Mouse (Mus musculus) right cerebral cortex, postnatal 10 days (tissue): Measurements from ENCODE around the gene Thra.
A peak's percentile ranks its signal among the peaks of the same experiment; 100 is the strongest.
"Not testable (repeated sequence)": the region's sequence is repeated elsewhere in the genome, so short reads cannot be mapped to it uniquely, and the experiment has no call there.

Experiments
- DNase-seq, 2 experiments: peaks; one replicate each; pipeline ENCODE4 v3.0.0; 2021; ENCODE audit warnings: low spot score in 2 of 2

Thra gene

DNA sequence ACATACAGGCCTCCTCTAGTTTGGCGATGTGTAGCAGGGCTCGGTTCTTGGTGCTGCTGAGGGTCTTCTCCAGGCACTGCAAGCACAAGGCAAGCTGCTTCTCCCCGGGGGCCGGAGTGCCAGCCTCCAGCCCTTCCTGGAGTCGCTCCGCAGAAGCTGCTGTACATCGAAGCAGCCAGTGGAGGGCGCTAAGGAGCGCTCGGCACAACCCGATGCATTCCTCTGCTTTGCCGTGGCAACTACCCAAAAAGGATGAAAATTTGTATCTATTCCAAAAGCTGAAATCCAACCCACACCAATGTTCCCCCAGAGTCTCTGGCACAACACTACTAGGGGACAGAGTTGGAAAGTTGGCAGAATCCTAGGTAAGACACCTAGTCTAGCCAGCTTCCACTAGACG is 22.5 kb upstream of the Thra start:
- DNase-seq = peak; percentile 80 to 86

GRCm38 (mm10) chr11:98720756-98721155 is 19.7 kb upstream of the Thra start:
- no peak for DNase-seq

DNA sequence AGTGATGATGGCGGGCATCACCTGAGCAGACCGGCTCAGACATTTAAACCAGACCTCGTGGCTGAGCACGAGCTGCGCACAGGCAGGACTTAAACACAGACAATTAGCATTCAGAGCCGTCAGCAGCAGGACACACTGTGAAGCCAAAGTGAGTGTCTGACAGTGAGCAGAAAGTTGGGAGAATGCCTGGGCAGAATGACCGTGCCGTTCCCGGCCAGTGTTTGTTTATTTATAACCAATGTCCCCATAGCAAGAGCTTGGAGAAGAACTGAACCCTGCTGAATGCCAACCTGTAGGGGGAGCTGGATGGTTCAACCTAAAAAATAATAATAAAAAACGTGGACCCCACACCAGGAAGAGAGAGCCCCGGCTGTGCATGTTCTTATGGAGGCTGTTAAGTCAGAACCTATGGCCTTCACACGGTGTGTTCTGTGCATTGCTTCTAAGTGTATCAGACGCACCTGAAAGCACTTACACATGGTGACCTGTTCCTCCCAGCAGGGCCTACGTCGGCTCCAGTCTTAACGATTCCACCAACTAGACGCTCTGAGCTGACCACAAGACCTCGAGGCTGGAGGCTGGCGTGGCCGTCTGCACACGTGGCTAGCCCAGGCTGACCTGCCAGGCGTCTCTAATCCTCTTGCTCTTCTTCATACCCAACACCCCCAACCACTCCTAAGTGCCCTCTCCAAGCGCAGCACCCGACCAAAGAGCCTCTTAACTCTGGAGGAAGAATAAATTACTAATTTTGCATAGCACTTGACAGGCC is 18.8 kb upstream of the Thra start:
- DNase-seq = peak; percentile 74 to 84

- no peak for DNase-seq
Observed at GRCm38 (mm10) chr11:98723098-98723497, 17.3 kb upstream of the Thra start.

DNA sequence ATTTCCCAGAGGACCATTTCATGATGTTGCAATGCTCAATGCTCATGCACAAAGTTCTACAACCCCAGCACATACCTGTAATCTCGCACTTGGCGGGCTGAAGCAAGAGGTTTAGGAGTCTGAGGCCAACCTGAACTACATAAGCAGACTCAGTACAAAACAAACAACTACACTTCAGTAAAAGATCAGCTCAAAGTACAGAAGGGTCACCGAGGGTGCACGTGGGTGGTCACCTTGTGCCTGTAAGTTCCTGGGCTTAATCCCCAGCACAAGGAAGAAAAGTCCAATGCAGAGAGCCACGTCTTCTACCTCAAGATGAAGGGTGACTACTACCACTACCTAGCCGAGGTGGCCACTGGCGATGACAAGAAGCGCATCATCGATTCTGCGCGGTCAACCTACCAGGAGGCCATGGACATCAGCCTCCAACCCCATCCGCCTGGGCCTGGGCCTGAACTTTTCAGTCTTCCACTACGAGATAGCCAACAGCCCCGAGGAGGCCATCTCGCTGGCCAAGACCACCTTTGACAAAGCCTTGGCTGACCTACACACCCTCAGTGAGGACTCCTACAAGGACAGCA is 14.4 kb upstream of the Thra start:
- no peak for DNase-seq

- DNase-seq = peak; percentile 94 to 97
Observed at GRCm38 (mm10) chr11:98729119-98729588, 11.3 kb upstream of the Thra start, which contains the start of gene Med24. Med24 (minus strand) TSS chr11:98729435.

DNA sequence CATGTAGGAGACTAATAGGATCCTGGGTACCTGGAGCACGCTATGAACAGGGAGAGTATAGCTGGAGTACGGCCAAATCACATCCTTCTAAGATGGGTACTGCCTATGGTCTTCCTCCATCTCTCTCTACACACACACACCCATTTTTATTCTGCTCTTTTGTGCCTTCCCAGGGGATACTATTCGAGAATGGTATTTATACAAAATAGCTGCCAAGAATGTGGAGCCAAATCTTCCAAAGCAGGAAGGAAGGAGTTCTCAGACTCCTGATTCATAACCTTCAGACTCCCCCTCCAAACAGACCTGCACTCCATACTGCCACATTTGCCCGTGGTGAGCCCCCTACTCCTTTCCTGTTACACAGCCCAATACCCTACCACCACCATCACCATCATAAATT is 9.7 kb upstream of the Thra start:
- DNase-seq = no peak

GRCm38 (mm10) chr11:98731134-98731533 is 9.3 kb upstream of the Thra start:
- peak; percentile 78 to 83 for DNase-seq

DNA sequence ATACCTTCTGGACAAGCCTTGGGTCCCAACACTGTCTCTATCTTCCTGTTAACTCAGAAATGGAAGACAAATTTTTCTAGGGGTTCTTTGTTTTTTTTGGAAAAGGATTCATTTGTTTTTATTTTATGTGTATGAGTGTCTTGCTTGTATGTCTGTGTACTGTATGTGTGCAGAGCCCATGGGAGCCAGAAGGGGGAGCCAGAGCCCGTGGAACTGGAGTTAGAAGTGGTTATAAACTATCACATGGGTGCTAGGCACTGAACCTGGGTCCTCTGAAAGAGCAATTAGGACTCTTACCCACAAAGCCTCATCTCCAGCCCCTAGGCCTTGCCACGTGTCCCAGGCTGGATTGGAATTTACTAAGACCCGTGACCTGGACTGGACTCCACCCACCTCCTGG is 6.4 kb upstream of the Thra start:
- DNase-seq = no peak

DNA sequence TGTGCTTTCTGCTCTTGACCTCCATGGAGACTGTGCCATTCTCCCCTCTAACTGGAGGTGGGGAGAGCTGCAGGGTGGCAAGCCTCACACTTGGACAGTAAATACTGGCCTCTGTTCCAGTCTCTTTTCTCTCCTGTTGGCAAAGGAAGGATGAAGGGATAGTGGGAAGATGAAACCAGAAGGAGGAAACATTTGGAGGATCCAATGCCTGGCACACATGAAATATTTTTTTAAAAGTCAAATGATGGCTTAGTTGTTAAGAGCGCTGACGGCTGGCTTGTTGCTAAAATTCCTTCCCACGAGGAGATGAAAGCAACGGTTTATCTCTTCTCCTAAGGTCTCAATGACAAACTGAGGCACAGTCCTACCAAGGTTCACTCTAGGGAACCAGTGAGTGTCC is 5.3 kb upstream of the Thra start:
- DNase-seq = no peak

- DNase-seq = no peak
Observed at GRCm38 (mm10) chr11:98736176-98736575, 4.3 kb upstream of the Thra start.

DNA sequence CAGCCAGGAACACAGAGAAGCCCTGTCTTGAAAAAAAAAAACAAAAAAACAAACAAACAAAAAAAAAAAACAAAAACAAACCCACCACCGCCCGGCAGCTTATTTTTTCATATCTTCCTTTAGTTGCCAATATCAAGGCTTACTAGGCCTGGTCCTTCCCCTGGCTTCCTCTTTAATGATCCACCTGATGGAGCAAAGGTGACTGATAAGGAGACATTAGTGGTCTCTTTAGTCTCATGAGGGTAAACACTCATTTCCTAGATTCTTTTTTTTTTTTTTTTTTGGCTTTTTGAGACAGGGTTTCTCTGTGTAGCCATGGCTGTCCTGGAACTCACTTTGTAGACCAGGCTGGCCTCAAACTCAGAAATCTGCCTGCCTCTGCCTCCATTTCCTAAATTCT is 3.2 kb upstream of the Thra start:
- DNase-seq = not testable (repeated sequence)

- DNase-seq = peak; percentile 83 to 93
Observed at GRCm38 (mm10) chr11:98738428-98738911, 2.0 kb upstream of the Thra start.

GRCm38 (mm10) chr11:98738925-98739324 is 1.5 kb upstream of the Thra start:
- DNase-seq = no peak

DNA sequence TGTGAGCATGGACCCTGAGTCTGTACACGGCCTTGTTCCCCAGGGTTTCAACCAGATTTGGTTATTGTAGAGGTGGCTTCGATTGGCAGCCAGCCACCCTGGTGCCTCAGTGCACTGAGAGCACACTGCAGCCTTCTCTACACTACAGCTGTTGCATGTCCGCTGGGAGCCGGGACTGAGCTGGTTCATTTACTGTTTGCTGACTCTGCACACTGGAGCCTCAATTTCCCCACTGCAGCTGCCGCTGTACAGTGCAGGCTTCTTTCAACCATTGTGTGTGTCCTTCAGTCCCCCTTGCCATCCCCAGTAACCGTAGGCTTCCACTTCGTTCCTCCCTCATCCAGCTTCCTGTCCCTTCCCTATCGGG is 429 bp upstream of the Thra start:
- DNase-seq = peak; percentile 72 to 77

DNA sequence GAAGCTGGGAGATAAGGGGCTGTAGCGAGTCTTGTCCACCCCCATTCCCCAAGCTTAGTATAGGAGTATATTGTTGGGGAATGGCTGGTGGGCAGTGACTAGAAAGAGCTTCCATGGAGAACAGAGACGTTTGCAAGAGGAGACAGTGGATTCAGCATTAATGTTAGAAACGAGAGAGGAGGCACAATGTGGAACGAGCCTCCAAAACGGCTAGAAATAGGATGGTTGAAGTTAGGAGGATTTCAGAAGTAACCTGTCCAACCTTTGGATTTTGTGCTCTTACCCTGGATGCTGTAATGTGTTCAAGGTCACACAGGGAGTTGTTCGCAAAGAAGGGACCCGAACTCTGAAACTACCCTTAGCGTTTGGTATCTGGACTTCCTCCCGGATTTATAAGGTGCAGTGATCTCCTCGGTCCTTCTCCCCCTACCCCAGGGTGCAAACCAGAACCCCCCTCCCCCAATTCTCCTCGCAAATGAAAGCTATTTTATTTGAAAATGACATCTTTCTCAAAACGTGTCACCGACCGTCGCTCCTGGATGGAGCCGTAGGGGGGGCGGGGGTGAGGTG is 698 bp downstream of the Thra start:
- no peak for DNase-seq

DNA sequence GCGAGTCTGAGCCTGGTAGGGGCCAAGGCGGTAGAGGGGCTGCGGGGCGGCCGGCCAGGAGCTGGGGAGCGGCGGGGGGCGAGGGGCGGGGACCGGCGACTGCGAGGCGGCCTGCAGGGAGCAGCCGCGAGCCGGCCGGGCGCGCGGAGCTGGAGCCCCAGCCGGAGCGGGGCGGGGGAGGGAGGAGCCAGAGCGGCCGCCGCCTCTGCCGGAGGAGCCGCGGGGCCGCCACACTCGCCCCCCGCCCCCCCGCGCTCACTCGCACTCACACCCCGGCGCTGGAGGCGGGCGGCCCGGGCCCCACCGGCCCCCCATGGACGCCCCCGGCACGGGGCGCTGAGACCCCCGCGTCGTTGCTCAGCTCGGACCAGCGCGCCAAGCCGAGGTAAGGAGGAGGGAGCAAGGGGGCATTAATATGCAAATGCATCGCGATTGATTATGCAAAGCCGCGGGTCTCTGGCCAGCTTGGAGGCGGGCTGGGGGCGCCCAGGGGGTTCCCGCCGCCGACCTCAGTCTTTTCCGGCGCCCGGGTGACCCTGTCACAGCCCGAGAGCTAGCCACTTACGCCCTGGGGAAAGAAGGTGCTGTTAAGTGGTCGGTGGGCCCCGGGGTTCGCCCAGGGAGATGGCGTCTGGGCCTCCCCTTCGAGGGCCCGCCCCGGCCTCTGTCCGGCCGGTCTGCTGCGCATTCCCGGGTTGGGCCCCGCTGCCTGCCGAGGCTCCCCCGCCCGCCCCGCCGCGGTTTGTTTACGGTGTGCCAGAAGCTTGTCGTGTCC is 1.4 kb downstream of the Thra start:
- peak; percentile 87 to 88 for DNase-seq

GRCm38 (mm10) chr11:98742397-98743291 is 2.2 kb downstream of the Thra start:
- peak; percentile 70 for DNase-seq

DNA sequence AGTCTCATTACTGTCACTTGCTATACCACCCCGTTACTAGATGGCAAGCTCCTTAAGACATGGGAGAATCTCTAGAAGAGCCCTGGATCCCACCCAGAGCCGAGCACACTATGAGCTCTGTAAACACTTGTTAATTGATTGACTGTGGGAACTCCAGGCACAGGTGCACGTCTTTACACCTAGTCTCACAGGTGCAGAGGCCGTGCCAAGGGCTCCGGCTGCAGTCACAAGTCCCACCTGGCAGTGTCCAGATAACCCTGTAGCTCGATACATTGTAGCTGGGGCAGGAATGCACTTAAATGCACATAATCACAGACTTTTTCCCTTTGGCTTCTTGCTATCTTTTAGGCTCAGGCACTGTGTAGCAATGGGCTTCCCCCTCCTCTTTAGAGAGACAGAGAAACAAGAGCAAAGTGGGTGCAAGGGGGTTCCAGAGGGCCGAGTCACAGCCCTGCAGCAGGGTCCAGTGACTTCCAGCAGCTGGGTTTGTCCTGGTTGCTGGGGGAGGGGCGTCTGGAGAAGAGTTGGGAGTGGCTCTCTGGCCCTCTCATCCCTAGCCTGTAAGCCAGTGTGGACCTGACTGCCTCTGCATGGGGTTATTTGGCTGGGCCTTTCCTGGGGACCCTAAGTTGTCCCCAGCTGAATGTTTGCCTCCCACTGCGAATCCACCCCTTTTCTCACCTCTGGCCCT is 3.4 kb downstream of the Thra start:
- DNase-seq = peak in 1 of 2 experiments; percentile 80

- DNase-seq = no peak
Observed at GRCm38 (mm10) chr11:98744456-98745019, 4.1 kb downstream of the Thra start.
